Mouse (Mus musculus) G1E (cell line): ENCODE results near the gene Myo16.

ENCODE experiments used
- CTCF ChIP-seq: IDR thresholded peaks from 2 replicates; pipeline ENCODE4 v1.5.1; 2012; ENCODE audit warnings: low read depth, low read length, inconsistent platforms, mixed read lengths
- GATA1 ChIP-seq: IDR thresholded peaks from 2 replicates; pipeline ENCODE4 v1.6.1; 2012; ENCODE audit warnings: borderline replicate concordance, low read length, inconsistent platforms, mixed read lengths
- TAL1 ChIP-seq: conservative IDR thresholded peaks from 2 replicates; pipeline ENCODE4 v1.6.1; 2012; ENCODE audit warnings: low read depth, low read length, inconsistent platforms, mixed read lengths

GRCm38 (mm10) chr8:10358711-10359110 is 205.0 kb downstream of the Myo16 start:
- TF ChIP-seq CTCF (no peak), GATA1 (no peak), TAL1 (no peak)
